Mouse (Mus musculus): ENCODE results near the gene Irak1bp1. TPM values are rescaled to one million over a fixed set of nuclear protein-coding genes. Genes with fewer than 3 reads are reported as not detected.

Irak1bp1 gene
- total RNA-seq (2021), result 1 to 10 TPM; 3.6 to 6.1 TPM
- long read RNA-seq, experiment 1, transcript Irak1bp1-202 (4 exons, 2,158 nt), result major isoform, 8 of 8 reads
- long read RNA-seq, experiment 1, partial matches to known transcripts, result 0 of 8 reads
- long read RNA-seq, experiment 1, other reads (novel, unspliced or antisense), result 0 of 8 reads
- long read RNA-seq, experiment 2, transcript Irak1bp1-202 (4 exons, 2,158 nt), result major isoform, 9 of 10 reads
- long read RNA-seq, experiment 2, partial matches to known transcripts, result 0 of 10 reads
- long read RNA-seq, experiment 2, other reads (novel, unspliced or antisense), result 0 of 10 reads

GRCm38 (mm10) chr9:82829007-82829689 is at the start of gene Irak1bp1:
Gene Irak1bp1 (plus strand): TSS chr9:82829540.
- no peak for DNase-seq (ENCODE audit: low spot score in 2 of 2)

GRCm38 (mm10) chr9:82788375-82788774 is 41.0 kb upstream of the Irak1bp1 start:
- no peak for DNase-seq (ENCODE audit: low spot score in 2 of 2)

- DNase-seq (ENCODE audit: low spot score in 2 of 2), result no peak
These were observed 29.0 kb upstream of the Irak1bp1 start for GRCm38 (mm10) chr9:82800360-82800759.

- DNase-seq (ENCODE audit: low spot score in 2 of 2), result no peak
These were observed 22.2 kb upstream of the Irak1bp1 start for GRCm38 (mm10) chr9:82807129-82807528.

GRCm38 (mm10) chr9:82807635-82808034 is 21.7 kb upstream of the Irak1bp1 start:
- no peak for DNase-seq (ENCODE audit: low spot score in 2 of 2)

- no peak for DNase-seq (ENCODE audit: low spot score in 2 of 2)
These were observed 17.0 kb upstream of the Irak1bp1 start for GRCm38 (mm10) chr9:82812172-82812963.

GRCm38 (mm10) chr9:82814536-82814935 is 14.8 kb upstream of the Irak1bp1 start:
- no peak for DNase-seq (ENCODE audit: low spot score in 2 of 2)

GRCm38 (mm10) chr9:82815257-82815785 is 14.0 kb upstream of the Irak1bp1 start:
- no peak for DNase-seq (ENCODE audit: low spot score in 2 of 2)

GRCm38 (mm10) chr9:82826426-82826825 is 2.9 kb upstream of the Irak1bp1 start:
- no peak for DNase-seq (ENCODE audit: low spot score in 2 of 2)

- peak; percentile 75 to 83 for DNase-seq (ENCODE audit: low spot score in 2 of 2)
These were observed 522 bp downstream of the Irak1bp1 start for GRCm38 (mm10) chr9:82829693-82830430.

GRCm38 (mm10) chr9:82831891-82832290 is 2.6 kb downstream of the Irak1bp1 start:
- no peak for DNase-seq (ENCODE audit: low spot score in 2 of 2)

GRCm38 (mm10) chr9:82835921-82836320 is 6.6 kb downstream of the Irak1bp1 start:
- DNase-seq (ENCODE audit: low spot score in 2 of 2), result no peak

- DNase-seq (ENCODE audit: low spot score in 2 of 2), result no peak
These were observed 13.3 kb downstream of the Irak1bp1 start for GRCm38 (mm10) chr9:82842671-82843070.

GRCm38 (mm10) chr9:82854040-82854439 is 24.7 kb downstream of the Irak1bp1 start:
- no peak for DNase-seq (ENCODE audit: low spot score in 2 of 2)

GRCm38 (mm10) chr9:82854973-82855614 is 25.8 kb downstream of the Irak1bp1 start:
- no peak for DNase-seq (ENCODE audit: low spot score in 2 of 2)

- DNase-seq (ENCODE audit: low spot score in 2 of 2), result no peak
These were observed 26.9 kb downstream of the Irak1bp1 start for GRCm38 (mm10) chr9:82856241-82856640.

- DNase-seq (ENCODE audit: low spot score in 2 of 2), result no peak
These were observed 31.5 kb downstream of the Irak1bp1 start for GRCm38 (mm10) chr9:82860805-82861204.

- DNase-seq (ENCODE audit: low spot score in 2 of 2), result no peak
These were observed 32.0 kb downstream of the Irak1bp1 start for GRCm38 (mm10) chr9:82861316-82861715.

GRCm38 (mm10) chr9:82861775-82862430 is 32.6 kb downstream of the Irak1bp1 start:
- no peak for DNase-seq (ENCODE audit: low spot score in 2 of 2)

- no peak for DNase-seq (ENCODE audit: low spot score in 2 of 2)
These were observed 36.8 kb downstream of the Irak1bp1 start for GRCm38 (mm10) chr9:82866121-82866520.

All from adrenal gland, adult 18-20 months (tissue).